Mouse (Mus musculus): ENCODE data around the gene Senp6. TPM values are rescaled to one million over a fixed set of nuclear protein-coding genes. Genes with fewer than 3 reads are reported as not detected.

The Senp6 gene
- polyA plus RNA-seq, 1 experiment = 9.8 TPM

DNA sequence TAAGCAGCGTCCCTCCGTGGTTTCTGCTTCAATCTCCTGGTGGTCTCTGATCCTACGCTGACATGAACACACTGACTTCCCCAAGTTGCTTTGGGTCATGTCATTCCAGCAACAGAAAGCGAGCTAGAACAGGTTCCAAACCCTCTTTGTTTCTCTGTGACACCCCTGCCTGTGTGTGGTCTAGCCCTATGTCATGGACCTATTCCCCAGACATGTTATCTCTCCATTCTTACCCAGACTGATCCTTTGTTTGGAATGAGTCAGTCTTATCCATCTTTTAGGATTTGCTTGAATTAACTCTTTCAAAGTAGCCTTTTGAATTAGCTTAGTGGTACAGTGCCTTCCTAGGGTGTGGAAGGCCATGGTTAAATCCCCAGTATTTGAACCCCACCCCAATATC is 113.0 kb downstream of the Senp6 start:
- WGBS = 79% methylated on average over 4 of the region's 4 CpGs
- no peaks in the 10 kb centered on the region for H3K36me3 ChIP-seq (ENCODE audit: control insufficient read depth, insufficient read depth, low read length)
- H3K27me3 ChIP-seq (ENCODE audit: control insufficient read depth, insufficient read depth, low read length) = no peaks in the 10 kb centered on the region
- H3K4me1 ChIP-seq (ENCODE audit: control insufficient read depth, insufficient read depth, insufficient read length) = no peaks in the 10 kb centered on the region
- H3K4me3 ChIP-seq (ENCODE audit: extremely low read depth, insufficient read depth, insufficient read length) = no peak overlapping the region
- no peak overlapping the region for H3K27ac ChIP-seq (ENCODE audit: insufficient read depth, low read length)
- TF ChIP-seq CTCF (IDR thresholded peaks at IDR 0.05; ENCODE audit: extremely low read depth, insufficient read depth, insufficient read length, insufficient replicate concordance) (no peak), POLR2A (IDR thresholded peaks at IDR 0.05; ENCODE audit: low read depth, low read length) (no peak)
- no peak for DNase-seq (ENCODE audit: low read depth in 1 of 2, low spot score in 2 of 2)

DNA sequence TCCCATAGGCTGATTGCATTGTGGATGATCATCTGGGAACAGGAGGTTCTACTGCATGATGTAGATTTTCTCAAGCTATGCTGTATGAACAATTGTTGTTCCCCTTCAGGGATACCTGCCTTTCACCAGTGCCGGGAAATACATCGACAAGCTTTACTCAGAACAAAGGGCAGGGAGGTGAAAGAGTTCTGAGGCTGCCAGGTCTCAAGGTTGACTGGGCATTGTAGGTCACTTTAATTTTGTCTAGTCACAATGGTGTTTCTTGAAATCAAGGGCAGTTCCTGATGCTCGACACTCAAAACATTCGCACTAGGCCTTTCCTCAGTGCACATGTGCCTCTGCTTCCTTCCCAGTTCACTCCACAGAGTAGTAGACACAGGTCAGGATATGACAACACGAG is 114.1 kb downstream of the Senp6 start:
- no peaks in the 10 kb centered on the region for H3K27me3 ChIP-seq (ENCODE audit: control insufficient read depth, insufficient read depth, low read length)
- TF ChIP-seq CTCF (IDR thresholded peaks at IDR 0.05; ENCODE audit: extremely low read depth, insufficient read depth, insufficient read length, insufficient replicate concordance) = no peak
- no peak for TF ChIP-seq POLR2A (IDR thresholded peaks at IDR 0.05; ENCODE audit: low read depth, low read length)
- whole genome bisulfite sequencing = 72% methylated on average over 5 of the region's 5 CpGs
- no peaks in the 10 kb centered on the region for H3K36me3 ChIP-seq (ENCODE audit: control insufficient read depth, insufficient read depth, low read length)
- H3K27ac ChIP-seq (ENCODE audit: insufficient read depth, low read length) = no peak overlapping the region
- no peak for DNase-seq (ENCODE audit: low read depth in 1 of 2, low spot score in 2 of 2)
- no peaks in the 10 kb centered on the region for H3K4me1 ChIP-seq (ENCODE audit: control insufficient read depth, insufficient read depth, insufficient read length)
- H3K4me3 ChIP-seq (ENCODE audit: extremely low read depth, insufficient read depth, insufficient read length) = no peak overlapping the region

DNA sequence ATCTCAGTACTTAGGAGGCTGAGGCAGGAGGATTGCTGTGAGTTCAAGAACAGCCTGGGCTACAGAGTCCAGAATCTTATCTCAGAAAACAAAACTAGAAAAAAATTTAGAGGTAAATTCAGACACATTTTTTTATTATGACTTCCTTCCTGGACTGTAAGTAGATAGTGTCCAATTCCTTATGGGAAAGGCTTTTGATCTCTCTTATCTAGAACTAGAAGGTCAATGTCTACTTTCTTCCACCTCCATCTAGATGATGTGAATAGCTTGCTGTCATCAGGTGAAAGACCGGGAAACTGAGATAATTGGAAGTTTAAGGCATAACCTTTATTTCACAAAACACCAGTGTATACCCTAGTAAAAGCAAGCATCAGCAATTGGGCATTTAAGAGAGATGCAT is 115.0 kb downstream of the Senp6 start:
- Histone ChIP-seq H3K4me1 (ENCODE audit: control insufficient read depth, insufficient read depth, insufficient read length) (no peaks in the 10 kb centered on the region), H3K4me3 (ENCODE audit: extremely low read depth, insufficient read depth, insufficient read length) (no peak overlapping the region), H3K27me3 (ENCODE audit: control insufficient read depth, insufficient read depth, low read length) (no peaks in the 10 kb centered on the region), H3K27ac (ENCODE audit: insufficient read depth, low read length) (no peak overlapping the region), H3K36me3 (ENCODE audit: control insufficient read depth, insufficient read depth, low read length) (no peaks in the 10 kb centered on the region)
- no peak for DNase-seq (ENCODE audit: low read depth in 1 of 2, low spot score in 2 of 2)
- TF ChIP-seq POLR2A (IDR thresholded peaks at IDR 0.05; ENCODE audit: low read depth, low read length) (no peak), CTCF (IDR thresholded peaks at IDR 0.05; ENCODE audit: extremely low read depth, insufficient read depth, insufficient read length, insufficient replicate concordance) (no peak)
- 88% methylated on average over 1 of the region's 1 CpGs for WGBS

GRCm38 (mm10) chr9:80184138-80184537 is 117.4 kb downstream of the Senp6 start:
- no peaks in the 10 kb centered on the region for H3K4me1 ChIP-seq (ENCODE audit: control insufficient read depth, insufficient read depth, insufficient read length)
- 85% methylated on average over 5 of the region's 5 CpGs for WGBS
- H3K4me3 ChIP-seq (ENCODE audit: extremely low read depth, insufficient read depth, insufficient read length) = no peak overlapping the region
- TF ChIP-seq CTCF (IDR thresholded peaks at IDR 0.05; ENCODE audit: extremely low read depth, insufficient read depth, insufficient read length, insufficient replicate concordance) = no peak
- no peak for TF ChIP-seq POLR2A (IDR thresholded peaks at IDR 0.05; ENCODE audit: low read depth, low read length)
- no peaks in the 10 kb centered on the region for H3K36me3 ChIP-seq (ENCODE audit: control insufficient read depth, insufficient read depth, low read length)
- H3K27me3 ChIP-seq (ENCODE audit: control insufficient read depth, insufficient read depth, low read length) = no peaks in the 10 kb centered on the region
- DNase-seq (ENCODE audit: low read depth in 1 of 2, low spot score in 2 of 2) = no peak
- H3K27ac ChIP-seq (ENCODE audit: insufficient read depth, low read length) = no peak overlapping the region

DNA sequence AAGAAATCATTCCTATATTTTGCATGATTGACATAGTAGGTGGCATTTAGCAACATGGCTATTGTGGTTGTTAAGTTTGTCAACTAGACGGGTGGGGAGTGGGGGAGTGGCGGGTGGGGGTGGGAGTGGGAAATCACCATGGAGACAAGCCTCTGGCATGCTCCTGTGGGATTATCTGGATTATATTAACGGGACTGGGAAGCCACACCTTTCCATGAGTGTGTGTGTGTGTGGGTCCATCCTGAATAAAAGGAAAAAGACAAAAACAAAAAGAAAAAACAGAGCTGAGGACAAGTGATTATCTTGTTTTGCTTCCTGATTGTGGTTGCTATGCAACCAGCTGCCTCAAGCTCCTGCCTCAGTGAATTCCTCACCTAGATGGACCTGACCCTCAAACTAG is 119.0 kb downstream of the Senp6 start:
- Histone ChIP-seq H3K27ac (ENCODE audit: insufficient read depth, low read length) (no peak overlapping the region), H3K4me1 (ENCODE audit: control insufficient read depth, insufficient read depth, insufficient read length) (no peaks in the 10 kb centered on the region), H3K4me3 (ENCODE audit: extremely low read depth, insufficient read depth, insufficient read length) (no peak overlapping the region), H3K27me3 (ENCODE audit: control insufficient read depth, insufficient read depth, low read length) (no peaks in the 10 kb centered on the region), H3K36me3 (ENCODE audit: control insufficient read depth, insufficient read depth, low read length) (no peaks in the 10 kb centered on the region)
- DNase-seq (ENCODE audit: low read depth in 1 of 2, low spot score in 2 of 2) = no peak
- WGBS = 83% methylated on average over 3 of the region's 3 CpGs
- no peak for TF ChIP-seq CTCF (IDR thresholded peaks at IDR 0.05; ENCODE audit: extremely low read depth, insufficient read depth, insufficient read length, insufficient replicate concordance)
- no peak for TF ChIP-seq POLR2A (IDR thresholded peaks at IDR 0.05; ENCODE audit: low read depth, low read length)

DNA sequence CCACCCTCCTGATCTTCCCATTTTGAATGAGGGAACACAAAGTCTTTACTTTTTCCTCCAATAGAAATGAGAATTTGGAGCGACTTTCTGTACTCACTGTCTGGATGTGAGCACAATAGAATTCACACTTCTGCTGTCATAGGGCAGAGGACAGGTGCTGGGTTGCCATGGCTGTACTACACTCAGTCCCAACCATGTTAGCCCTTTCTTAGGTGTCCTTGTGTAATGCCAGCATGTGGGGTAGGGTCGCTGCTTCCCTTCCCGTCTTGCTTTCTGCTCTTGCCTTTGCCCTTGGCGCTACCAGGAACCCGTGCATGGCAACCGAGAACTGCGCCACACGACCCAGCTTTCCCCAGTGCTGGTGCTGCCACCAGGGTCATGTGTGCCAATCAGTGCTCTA is 120.0 kb downstream of the Senp6 start:
- TF ChIP-seq CTCF (IDR thresholded peaks at IDR 0.05; ENCODE audit: extremely low read depth, insufficient read depth, insufficient read length, insufficient replicate concordance) = no peak
- no peak for TF ChIP-seq POLR2A (IDR thresholded peaks at IDR 0.05; ENCODE audit: low read depth, low read length)
- no peaks in the 10 kb centered on the region for H3K27me3 ChIP-seq (ENCODE audit: control insufficient read depth, insufficient read depth, low read length)
- no peak overlapping the region for H3K27ac ChIP-seq (ENCODE audit: insufficient read depth, low read length)
- no peaks in the 10 kb centered on the region for H3K4me1 ChIP-seq (ENCODE audit: control insufficient read depth, insufficient read depth, insufficient read length)
- no peaks in the 10 kb centered on the region for H3K36me3 ChIP-seq (ENCODE audit: control insufficient read depth, insufficient read depth, low read length)
- WGBS = 93% methylated on average over 8 of the region's 8 CpGs
- no peak overlapping the region for H3K4me3 ChIP-seq (ENCODE audit: extremely low read depth, insufficient read depth, insufficient read length)
- DNase-seq (ENCODE audit: low read depth in 1 of 2, low spot score in 2 of 2) = no peak

DNA sequence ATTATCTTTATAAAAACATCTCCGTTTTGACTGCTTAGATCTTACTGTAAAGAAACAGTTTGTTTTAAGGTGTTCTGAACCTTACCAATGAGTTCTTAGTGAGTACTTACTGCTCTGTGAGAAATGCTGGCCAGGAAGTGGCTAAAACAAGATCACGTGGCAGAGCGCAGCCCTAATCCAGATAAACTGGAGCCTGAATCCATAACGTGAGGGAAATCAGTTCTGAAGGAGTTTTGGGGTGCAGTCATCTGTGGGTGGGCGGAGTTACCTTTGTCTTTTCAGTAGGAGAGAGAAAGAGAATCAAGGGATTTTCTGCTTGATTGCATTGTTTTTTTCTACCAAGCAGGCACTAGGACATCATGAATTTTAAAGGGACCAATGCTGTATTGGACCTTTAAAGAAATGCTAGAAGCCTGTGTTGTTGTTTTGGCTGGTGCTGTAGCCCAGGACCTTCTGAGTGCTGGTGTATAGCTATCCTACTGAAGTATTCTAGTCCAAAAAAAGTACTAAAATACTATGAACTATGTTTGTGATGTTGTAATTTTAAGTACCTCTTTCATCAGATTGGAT is 121.7 kb downstream of the Senp6 start:
- Histone ChIP-seq H3K27ac (ENCODE audit: insufficient read depth, low read length) (no peak overlapping the region), H3K27me3 (ENCODE audit: control insufficient read depth, insufficient read depth, low read length) (no peaks in the 10 kb centered on the region), H3K36me3 (ENCODE audit: control insufficient read depth, insufficient read depth, low read length) (no peaks in the 10 kb centered on the region), H3K4me1 (ENCODE audit: control insufficient read depth, insufficient read depth, insufficient read length) (no peaks in the 10 kb centered on the region), H3K4me3 (ENCODE audit: extremely low read depth, insufficient read depth, insufficient read length) (no peak overlapping the region)
- DNase-seq (ENCODE audit: low read depth in 1 of 2, low spot score in 2 of 2) = no peak
- WGBS = 78% methylated on average over 5 of the region's 5 CpGs
- no peak for TF ChIP-seq POLR2A (IDR thresholded peaks at IDR 0.05; ENCODE audit: low read depth, low read length)
